Mouse (Mus musculus) liver, embryonic 13.5 days (tissue): Measurements from ENCODE around the gene Zfp58. TPM values are rescaled to one million over a fixed set of nuclear protein-coding genes. Genes with fewer than 3 reads are reported as not detected.
"Not testable (repeated sequence)": the region's sequence is repeated elsewhere in the genome, so short reads cannot be mapped to it uniquely, and the experiment has no call there.

Experiments
- ATAC-seq: fragments of 200-750 bp; cut with Nextera tagmentation; 2 replicates; pipeline ENCODE4 v1.8.0; 2017; ENCODE audit warnings: low read depth, mild to moderate bottlenecking, moderate number of reproducible peaks, moderate library complexity
- DNase-seq: peaks from one replicate; pipeline ENCODE4 v3.0.0; 2022
- H3K27ac ChIP-seq: fragments of 300-500 bp; sonication (generic); 2 replicates; pipeline ENCODE4 v1.5.1; 2015; ENCODE audit warnings: moderate library complexity, mild to moderate bottlenecking, inconsistent platforms
- H3K27me3 ChIP-seq: fragments of 300-500 bp; sonication (generic); 2 replicates; pipeline ENCODE4 v1.6.1; 2015; ENCODE audit warnings: mild to moderate bottlenecking, inconsistent platforms
- H3K36me3 ChIP-seq: fragments of 300-500 bp; sonication (generic); 2 replicates; pipeline ENCODE4 v1.6.1; 2015; ENCODE audit warnings: mild to moderate bottlenecking, inconsistent platforms
- H3K4me1 ChIP-seq: fragments of 300-500 bp; sonication (generic); replicated peaks from 2 replicates; pipeline ENCODE4 v1.6.1; 2015; ENCODE audit warnings: inconsistent platforms
- H3K4me2 ChIP-seq: fragments of 300-500 bp; sonication (generic); 2 replicates; pipeline ENCODE4 v1.6.1; 2015; ENCODE audit warnings: inconsistent platforms, mild to moderate bottlenecking, moderate library complexity
- H3K4me3 ChIP-seq: fragments of 300-500 bp; sonication (generic); replicated peaks from 2 replicates; pipeline ENCODE4 v1.5.1; 2015; ENCODE audit warnings: mild to moderate bottlenecking, inconsistent platforms
- H3K9ac ChIP-seq: fragments of 300-500 bp; sonication (generic); 2 replicates; pipeline ENCODE4 v1.6.1; 2015; ENCODE audit warnings: mild to moderate bottlenecking, inconsistent platforms
- H3K9me3 ChIP-seq: fragments of 300-500 bp; sonication (generic); replicated peaks from 2 replicates; pipeline ENCODE4 v1.6.1; 2016; ENCODE audit warnings: inconsistent platforms
- WGBS: fragments of 180-500 bp; shearing (Covaris S2); methylation state at CpG from one replicate; pipeline ENCODE4 v1.1.7; 2015; ENCODE audit not compliant: insufficient replicate concordance; 5-methylcytosine and 5-hydroxymethylcytosine counted together
- polyA plus RNA-seq: library from polyadenylated mRNA; unstranded; fragments of >200 nt; fragmentation: Nextera tagmentation; extraction: Ambion mirVana; gene quantifications from 2 replicates; pipeline ENCODE4 v1.2.1, GENCODE M21; 2015

The Zfp58 gene
- polyA plus RNA-seq, 1 experiment from 2014 or later: 3.1 TPM

- ATAC-seq, H3K27me3 ChIP-seq, H3K27ac ChIP-seq, DNase-seq, H3K9ac ChIP-seq, H3K4me1 ChIP-seq, H3K4me2 ChIP-seq, H3K36me3 ChIP-seq, H3K4me3 ChIP-seq, H3K9me3 ChIP-seq: not testable (repeated sequence)
- 18% methylated on average over 3 of the region's 5 CpGs for WGBS
These were observed 36.7 kb downstream of the Zfp58 start for GRCm38 (mm10) chr13:67463506-67464185.

GRCm38 (mm10) chr13:67452021-67452309 lies 48.4 kb downstream of the Zfp58 start:
- Histone ChIP-seq H3K9ac (peak overlapping the region; percentile 76), H3K27ac (no peak overlapping the region; the same call in 1 of the 2 replicates), H3K4me3 (peak overlapping the region; percentile 72), H3K27me3 (no peaks in the 10 kb centered on the region), H3K36me3 (peaks cover 4% of the 10 kb centered on the region; the same call in 1 of the 2 replicates), H3K4me1 (peaks cover 14% of the 10 kb centered on the region), H3K9me3 (no peaks in the 10 kb centered on the region), H3K4me2 (peak overlapping the region; percentile 81)
- DNase-seq (no peak), ATAC-seq (no peak)
- 17% methylated on average over 3 of the region's 3 CpGs for WGBS

GRCm38 (mm10) chr13:67451172-67452020 lies 49.0 kb downstream of the Zfp58 start, which contains the start of gene Zfp874a:
Gene Zfp874a, minus strand, starts transcription at chr13:67451624.
- peak within 1 kb of the TSS; percentile 70 for H3K27ac ChIP-seq
- peak within 1 kb of the TSS; percentile 76 for H3K9ac ChIP-seq
- peaks cover 10% of the 10 kb centered on the region for H3K36me3 ChIP-seq
- peaks cover 14% of the 10 kb centered on the region for H3K4me1 ChIP-seq
- ATAC-seq (peak; percentile 97), DNase-seq (peak; percentile 75)
- peak within 1 kb of the TSS; percentile 72 for H3K4me3 ChIP-seq
- peak within 1 kb of the TSS; percentile 81 for H3K4me2 ChIP-seq
- no peaks in the 10 kb centered on the region for H3K27me3 ChIP-seq
- 1% methylated on average over 20 of the region's 20 CpGs for WGBS
- no peaks in the 10 kb centered on the region for H3K9me3 ChIP-seq

Other genes starting within 250 kb of the Zfp58 start
- gene Zfp458, start 222.1 kb downstream of the Zfp58 start, polyA plus RNA-seq: 0.41 and 0.46 TPM in 2 replicates
- 0.10 and 0.14 TPM in 2 replicates for gene Zfp457, start 194.1 kb downstream of the Zfp58 start, polyA plus RNA-seq
- gene Zfp595, start 168.0 kb downstream of the Zfp58 start, polyA plus RNA-seq: 0.86 and 1.2 TPM in 2 replicates
- gene Gm28044, start 140.0 kb downstream of the Zfp58 start, polyA plus RNA-seq: 0.30 and 0.63 TPM in 2 replicates
- 0.61 and 0.79 TPM in 2 replicates for gene Zfp953, start 139.9 kb downstream of the Zfp58 start, polyA plus RNA-seq
- gene Gm28041, start 124.8 kb downstream of the Zfp58 start, polyA plus RNA-seq: 0.27 TPM in 1 of 2 replicates, not detected in the other
- 0.48 and 0.61 TPM in 2 replicates for gene Zfp456, start 124.7 kb downstream of the Zfp58 start, polyA plus RNA-seq
- gene Zfp429, start 100.7 kb downstream of the Zfp58 start, polyA plus RNA-seq: 1.7 and 1.9 TPM in 2 replicates
- gene Zfp459, start 79.1 kb downstream of the Zfp58 start, polyA plus RNA-seq: 0.13 and 0.18 TPM in 2 replicates
- gene Zfp874a, start 48.9 kb downstream of the Zfp58 start, polyA plus RNA-seq: 5.2 and 6.4 TPM in 2 replicates
- 3.3 and 3.8 TPM in 2 replicates for gene Zfp874b, start 16.3 kb downstream of the Zfp58 start, polyA plus RNA-seq
- not detected in 2 replicates for gene Gm26965, start 25.6 kb upstream of the Zfp58 start, polyA plus RNA-seq
- gene Zfp87, start 25.6 kb upstream of the Zfp58 start, polyA plus RNA-seq: 8.4 and 9.1 TPM in 2 replicates
- gene Zfp748, start 53.3 kb upstream of the Zfp58 start, polyA plus RNA-seq: 5.1 and 5.9 TPM in 2 replicates
- gene Zfp729b, start 109.2 kb upstream of the Zfp58 start, polyA plus RNA-seq: 1.3 and 1.9 TPM in 2 replicates
- gene Gm49345, start 137.2 kb upstream of the Zfp58 start, polyA plus RNA-seq: 0.13 TPM in 1 of 2 replicates, not detected in the other
- 0.71 and 1.2 TPM in 2 replicates for gene Zfp729a, start 137.2 kb upstream of the Zfp58 start, polyA plus RNA-seq
- 2.4 and 3.1 TPM in 2 replicates for gene Zfp738, start 186.5 kb upstream of the Zfp58 start, polyA plus RNA-seq
- gene Zfp65, start 228.6 kb upstream of the Zfp58 start, polyA plus RNA-seq: 1.3 and 2.1 TPM in 2 replicates